Mouse (Mus musculus) ES-Bruce4 (cell line): Measurements from ENCODE around the gene Rps26.

Experiments
- CTCF ChIP-seq: IDR thresholded peaks from one replicate; pipeline ENCODE4 v1.8.1; 2011; ENCODE audit warnings: low read depth, low read length
- EP300 ChIP-seq: IDR thresholded peaks from 2 replicates; pipeline ENCODE4 v1.6.1; 2011; ENCODE audit warnings: low read depth, low read length; ENCODE audit not compliant: insufficient read depth
- POLR2A ChIP-seq: IDR thresholded peaks from one replicate; pipeline ENCODE4 v1.8.1; 2011; ENCODE audit warnings: low read length; ENCODE audit not compliant: insufficient read depth

DNA sequence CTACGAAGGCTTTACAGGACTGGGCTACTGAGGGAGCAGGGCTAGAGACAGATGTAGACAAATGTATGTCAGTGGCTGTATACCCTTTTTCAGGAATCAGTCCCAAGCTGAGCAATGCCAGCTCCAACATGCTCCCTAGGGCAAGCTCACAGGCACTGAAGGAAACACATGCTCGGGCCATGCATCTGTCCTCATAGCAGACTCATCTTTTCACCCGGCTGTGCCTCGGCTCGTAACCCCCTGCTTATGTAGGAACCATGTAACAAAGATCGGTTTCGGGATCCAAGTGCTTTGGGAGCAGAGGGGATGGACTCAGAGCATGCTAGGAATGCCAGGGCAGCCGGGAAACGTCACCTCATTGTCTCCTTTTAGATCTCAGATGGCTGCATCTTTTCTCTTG is 32.9 kb upstream of the Rps26 start:
- TF ChIP-seq CTCF, result no peak
- TF ChIP-seq EP300, result no peak
- no peak for TF ChIP-seq POLR2A
